Mouse (Mus musculus): ENCODE results near the gene Tas2r137. TPM values are rescaled to one million over a fixed set of nuclear protein-coding genes. Genes with fewer than 3 reads are reported as not detected.

The Tas2r137 gene
- polyA plus RNA-seq, 1 experiment from 2014 or later, result not detected

GRCm38 (mm10) chr6:40493229-40493628 is 2.2 kb downstream of the Tas2r137 start, which contains the start of gene Tas2r108:
Tas2r108 (plus strand) TSS chr6:40493529.
- H3K4me2 ChIP-seq, result no peak within 1 kb of the TSS
- no peak within 1 kb of the TSS for H3K4me3 ChIP-seq (replicated peaks)
- no peak within 1 kb of the TSS for H3K27ac ChIP-seq (replicated peaks)
- H3K9me3 ChIP-seq (replicated peaks), result no peaks in the 10 kb centered on the region
- no peak within 1 kb of the TSS for H3K9ac ChIP-seq (replicated peaks)
- ATAC-seq (ENCODE audit: low FRiP score), result no peak
- H3K36me3 ChIP-seq, result no peaks in the 10 kb centered on the region
- H3K27me3 ChIP-seq (replicated peaks), result no peaks in the 10 kb centered on the region
- H3K4me1 ChIP-seq, result no peaks in the 10 kb centered on the region
- WGBS, result 92% methylated on average over 3 of the region's 3 CpGs

DNA sequence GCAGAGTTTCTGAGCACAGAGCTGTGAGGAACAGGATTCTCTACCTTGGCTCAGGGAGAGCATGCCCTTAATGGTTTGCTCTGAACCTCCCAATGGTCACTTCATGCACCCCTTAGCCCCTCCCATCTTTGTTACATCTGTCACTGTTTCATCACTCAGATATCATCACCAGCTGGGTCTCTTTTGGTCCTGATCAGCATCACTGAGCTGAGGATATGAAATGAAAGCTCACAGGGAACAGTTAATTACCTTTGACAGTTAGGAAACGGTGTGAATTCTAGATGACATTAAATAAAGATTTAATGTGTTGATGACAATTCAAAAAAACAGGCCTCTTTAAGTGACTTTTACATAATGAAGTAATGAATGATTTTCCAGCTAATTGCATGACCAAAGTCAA is 28.4 kb downstream of the Tas2r137 start, which contains the start of gene Prss37:
TSS of gene Prss37 (minus strand) at position 101 of the 400 bp plus-strand sequence.
- ATAC-seq (ENCODE audit: low FRiP score), result no peak
- no peaks in the 10 kb centered on the region for H3K9me3 ChIP-seq (replicated peaks)
- no peak within 1 kb of the TSS for H3K9ac ChIP-seq (replicated peaks)
- H3K4me1 ChIP-seq, result no peaks in the 10 kb centered on the region
- no peaks in the 10 kb centered on the region for H3K27me3 ChIP-seq (replicated peaks)
- no peak within 1 kb of the TSS for H3K4me2 ChIP-seq
- no peak within 1 kb of the TSS for H3K4me3 ChIP-seq (replicated peaks)
- H3K36me3 ChIP-seq, result no peaks in the 10 kb centered on the region
- H3K27ac ChIP-seq (replicated peaks), result no peak within 1 kb of the TSS
- 52% methylated on average over 1 of the region's 1 CpGs for WGBS

Other genes with a start within 250 kb of the Tas2r137 start
- 59.8 and 60.4 TPM in 2 replicates for gene Agk, start 166.1 kb upstream of the Tas2r137 start, polyA plus RNA-seq (2015; fragmentation: Nextera tagmentation; extraction: Ambion mirVana)
- gene E330009J07Rik, start 55.1 kb upstream of the Tas2r137 start, polyA plus RNA-seq (2015; fragmentation: Nextera tagmentation; extraction: Ambion mirVana), result 12.7 and 14.8 TPM in 2 replicates
- gene Wee2, start 52.1 kb upstream of the Tas2r137 start, polyA plus RNA-seq (2015; fragmentation: Nextera tagmentation; extraction: Ambion mirVana), result 0.08 and 0.15 TPM in 2 replicates
- 96.3 and 118 TPM in 2 replicates for gene Ssbp1, start 19.9 kb upstream of the Tas2r137 start, polyA plus RNA-seq (2015; fragmentation: Nextera tagmentation; extraction: Ambion mirVana)
- gene Tas2r108, start 2.3 kb downstream of the Tas2r137 start, polyA plus RNA-seq (2015; fragmentation: Nextera tagmentation; extraction: Ambion mirVana), result not detected in 2 replicates
- gene Prss37, start 28.3 kb downstream of the Tas2r137 start, polyA plus RNA-seq (2015; fragmentation: Nextera tagmentation; extraction: Ambion mirVana), result not detected in 2 replicates
- 0.17 and 0.37 TPM in 2 replicates for gene Olfr461, start 63.8 kb downstream of the Tas2r137 start, polyA plus RNA-seq (2015; fragmentation: Nextera tagmentation; extraction: Ambion mirVana)
- gene Olfr460, start 78.3 kb downstream of the Tas2r137 start, polyA plus RNA-seq (2015; fragmentation: Nextera tagmentation; extraction: Ambion mirVana), result not detected in 2 replicates
- gene Clec5a, start 94.6 kb downstream of the Tas2r137 start, polyA plus RNA-seq (2015; fragmentation: Nextera tagmentation; extraction: Ambion mirVana), result 0.96 and 1.3 TPM in 2 replicates
- gene Tas2r138, start 122.1 kb downstream of the Tas2r137 start, polyA plus RNA-seq (2015; fragmentation: Nextera tagmentation; extraction: Ambion mirVana), result not detected in 2 replicates
- gene Mgam, start 137.6 kb downstream of the Tas2r137 start, polyA plus RNA-seq (2015; fragmentation: Nextera tagmentation; extraction: Ambion mirVana), result 0.20 and 1.6 TPM in 2 replicates